Mouse (Mus musculus) G1E (cell line): Measurements from ENCODE around the gene Mei4.

Source experiments
- CTCF ChIP-seq: IDR thresholded peaks from 2 replicates; pipeline ENCODE4 v1.5.1; 2012; ENCODE audit warnings: low read depth, low read length, inconsistent platforms, mixed read lengths
- GATA1 ChIP-seq: IDR thresholded peaks from 2 replicates; pipeline ENCODE4 v1.6.1; 2012; ENCODE audit warnings: borderline replicate concordance, low read length, inconsistent platforms, mixed read lengths
- POLR2AphosphoS5 ChIP-seq: IDR thresholded peaks from 2 replicates; pipeline ENCODE4 v1.6.1; 2012; ENCODE audit warnings: low read depth, low read length, inconsistent platforms; ENCODE audit not compliant: insufficient replicate concordance

- TF ChIP-seq CTCF (no peak), POLR2AphosphoS5 (no peak), GATA1 (no peak)
Observed at GRCm38 (mm10) chr9:81982461-81982860, 119.0 kb downstream of the Mei4 start.
